ENCODE assay signal across 9 mouse cellular contexts in genomic region chr15:81803425-81803951, GRCm38 (mm10). TPM values are rescaled to one million over a fixed set of nuclear protein-coding genes. Genes with fewer than 3 reads are reported as not detected.
DNase-seq lines count a peak whose midpoint lies in the region; ATAC-seq lines count a peak whose summit lies in the region.
"Had no signal": no experiment of that assay in that cellular context is flagged by ENCODE, and none has a peak within 500 bp of the region (broad histone marks: within the 10 kb centered on the region; RNA-seq: fewer than 3 reads in every experiment).

No protein-coding gene starts in this region.

- H3K36me3 ChIP-seq in heart, embryonic 15.5 days: no peaks in the 10 kb centered on the region
- no peaks in the 10 kb centered on the region for H3K36me3 ChIP-seq in midbrain, embryonic 13.5 days
- H3K36me3 ChIP-seq in midbrain, embryonic 14.5 days (ENCODE audit: control insufficient read depth, insufficient read depth, low read length): no peaks in the 10 kb centered on the region
- H3K36me3 ChIP-seq in liver, embryonic 12.5 days: no peaks in the 10 kb centered on the region

- no peak for ATAC-seq in heart, embryonic 15.5 days (replicated peaks; ENCODE audit: insufficient number of reproducible peaks, insufficient read depth, low FRiP score, low read depth)
- ATAC-seq in midbrain, embryonic 13.5 days: no peak
- ATAC-seq in midbrain, embryonic 14.5 days (ENCODE audit: low FRiP score, low TSS enrichment): no peak
- ATAC-seq in liver, embryonic 12.5 days: peak; percentile 58
- ATAC-seq in monocyte, adult 5-6 weeks (replicated peaks; ENCODE audit: insufficient number of reproducible peaks, low FRiP score, low TSS enrichment, poor library complexity, severe bottlenecking): no peak

- peaks cover 50% of the 10 kb centered on the region for H3K4me1 ChIP-seq in heart, embryonic 15.5 days (replicated peaks)
- H3K4me1 ChIP-seq in midbrain, embryonic 13.5 days (replicated peaks): peaks cover 30% of the 10 kb centered on the region
- H3K4me1 ChIP-seq in midbrain, embryonic 14.5 days (ENCODE audit: control insufficient read depth, insufficient read depth, low read length): peaks cover 15% of the 10 kb centered on the region
- H3K4me1 ChIP-seq in liver, embryonic 12.5 days: peaks cover 51% of the 10 kb centered on the region

- DNase-seq in heart, adult 9 months (ENCODE audit: low spot score in 2 of 2): no peak
- DNase-seq in midbrain, embryonic 14.5 days: no peak
- DNase-seq in MN1 (ENCODE audit: low spot score): no peak
- DNase-seq in thymus, postnatal 14 days: no peak

- peak overlapping the region; percentile 45 for H3K4me3 ChIP-seq in heart, embryonic 15.5 days
- H3K4me3 ChIP-seq in midbrain, embryonic 13.5 days (replicated peaks): no peak overlapping the region
- no peak overlapping the region for H3K4me3 ChIP-seq in midbrain, embryonic 14.5 days (replicated peaks; ENCODE audit: low read depth, low read length)
- no peak overlapping the region for H3K4me3 ChIP-seq in liver, embryonic 12.5 days

- peak overlapping the region; percentile 38; the same call in 1 of the 2 replicates for H3K9ac ChIP-seq in heart, embryonic 15.5 days
- H3K9ac ChIP-seq in midbrain, embryonic 13.5 days (replicated peaks): no peak overlapping the region
- H3K9ac ChIP-seq in midbrain, embryonic 14.5 days (replicated peaks; ENCODE audit: low read length): no peak overlapping the region
- 0 out of 2 replicates have a peak overlapping the region, but pooled peaks have one; percentile 56 for H3K9ac ChIP-seq in liver, embryonic 12.5 days

- H3K27ac ChIP-seq in heart, embryonic 15.5 days: peak overlapping the region; percentile 81; the same call in 1 of the 2 replicates
- H3K27ac ChIP-seq in midbrain, embryonic 13.5 days: no peak overlapping the region
- no peak overlapping the region for H3K27ac ChIP-seq in midbrain, embryonic 14.5 days (replicated peaks; ENCODE audit: low read depth, low read length)
- no peak overlapping the region for H3K27ac ChIP-seq in liver, embryonic 12.5 days

- peak overlapping the region; percentile 73 for H3K4me2 ChIP-seq in heart, embryonic 15.5 days
- H3K4me2 ChIP-seq in midbrain, embryonic 13.5 days (replicated peaks): peak overlapping the region; percentile 52
- H3K4me2 ChIP-seq in midbrain, embryonic 14.5 days (ENCODE audit: low read length): no peak overlapping the region; the same call in 1 of the 2 replicates
- peak overlapping the region; percentile 74 for H3K4me2 ChIP-seq in liver, embryonic 12.5 days

- H3K27me3 ChIP-seq in heart, embryonic 15.5 days: no peaks in the 10 kb centered on the region
- H3K27me3 ChIP-seq in midbrain, embryonic 13.5 days: peaks cover 3% of the 10 kb centered on the region; the same call in 1 of the 2 replicates
- no peaks in the 10 kb centered on the region for H3K27me3 ChIP-seq in midbrain, embryonic 14.5 days (ENCODE audit: control insufficient read depth, insufficient read depth, low read length)
- H3K27me3 ChIP-seq in liver, embryonic 12.5 days (replicated peaks): no peaks in the 10 kb centered on the region

- H3K9me3 ChIP-seq in heart, embryonic 15.5 days (replicated peaks): no peaks in the 10 kb centered on the region
- no peaks in the 10 kb centered on the region for H3K9me3 ChIP-seq in midbrain, embryonic 13.5 days
- H3K9me3 ChIP-seq in midbrain, embryonic 14.5 days (ENCODE audit: control insufficient read depth, low read length): no peaks in the 10 kb centered on the region
- H3K9me3 ChIP-seq in liver, embryonic 12.5 days (replicated peaks): no peaks in the 10 kb centered on the region
- H3K9me3 ChIP-seq: megakaryocyte, embryonic 14.5 days had no signal

- WGBS in heart, embryonic 15.5 days: 43% methylated on average over 4 of the region's 4 CpGs
- 60% methylated on average over 4 of the region's 4 CpGs for WGBS in midbrain, embryonic 13.5 days
- WGBS in midbrain, embryonic 14.5 days: 63% methylated on average over 4 of the region's 4 CpGs
- 27% methylated on average over 4 of the region's 4 CpGs for WGBS in liver, embryonic 12.5 days (ENCODE audit: insufficient replicate concordance)

RNA-seq across cellular contexts. Expression of gene Tef, which starts 1.3 kb away (rescaled TPM):
- polyA plus RNA-seq in heart, embryonic 15.5 days (2015; fragmentation: Nextera tagmentation; extraction: Ambion mirVana): 22.9 and 25.9 TPM in 2 replicates
- 21.5 and 23.3 TPM in 2 replicates for polyA plus RNA-seq in midbrain, embryonic 13.5 days (2015; fragmentation: Nextera tagmentation; extraction: Ambion mirVana)
- polyA plus RNA-seq in midbrain, embryonic 14.5 days (2014; fragmentation: Nextera tagmentation; extraction: Ambion mirVana): 12.9 and 19.6 TPM in 2 replicates
- polyA plus RNA-seq in liver, embryonic 12.5 days (2016; fragmentation: Nextera tagmentation; extraction: Ambion mirVana): 8.4 and 9.5 TPM in 2 replicates
- 44.4 to 60.3 TPM (median 52.9 TPM) in 3 replicates for total RNA-seq in monocyte, adult 5-6 weeks (2017)

RNA-seq across cellular contexts. Expression of gene Tob2, which starts 55.1 kb away (rescaled TPM):
- polyA plus RNA-seq in heart, embryonic 15.5 days (2015; fragmentation: Nextera tagmentation; extraction: Ambion mirVana): 15.8 and 17.6 TPM in 2 replicates
- 16.2 and 17.7 TPM in 2 replicates for polyA plus RNA-seq in midbrain, embryonic 13.5 days (2015; fragmentation: Nextera tagmentation; extraction: Ambion mirVana)
- polyA plus RNA-seq in midbrain, embryonic 14.5 days (2014; fragmentation: Nextera tagmentation; extraction: Ambion mirVana): 11.7 and 14.4 TPM in 2 replicates
- 12.8 and 14.5 TPM in 2 replicates for polyA plus RNA-seq in liver, embryonic 12.5 days (2016; fragmentation: Nextera tagmentation; extraction: Ambion mirVana)
- total RNA-seq in monocyte, adult 5-6 weeks (2017): 27.1 to 48.1 TPM (median 29.4 TPM) in 3 replicates

RNA-seq across cellular contexts. Expression of gene Rangap1, which starts 58.2 kb away (rescaled TPM):
- polyA plus RNA-seq in heart, embryonic 15.5 days (2015; fragmentation: Nextera tagmentation; extraction: Ambion mirVana): 66.4 and 81.4 TPM in 2 replicates
- 140 and 145 TPM in 2 replicates for polyA plus RNA-seq in midbrain, embryonic 13.5 days (2015; fragmentation: Nextera tagmentation; extraction: Ambion mirVana)
- 118 and 119 TPM in 2 replicates for polyA plus RNA-seq in midbrain, embryonic 14.5 days (2014; fragmentation: Nextera tagmentation; extraction: Ambion mirVana)
- 113 and 121 TPM in 2 replicates for polyA plus RNA-seq in liver, embryonic 12.5 days (2016; fragmentation: Nextera tagmentation; extraction: Ambion mirVana)
- total RNA-seq in monocyte, adult 5-6 weeks (2017): 37.6 to 62.3 TPM (median 38.3 TPM) in 3 replicates

RNA-seq across cellular contexts. Expression of gene Zc3h7b, which starts 58.6 kb away (rescaled TPM):
- polyA plus RNA-seq in heart, embryonic 15.5 days (2015; fragmentation: Nextera tagmentation; extraction: Ambion mirVana): 18.2 and 22.8 TPM in 2 replicates
- polyA plus RNA-seq in midbrain, embryonic 13.5 days (2015; fragmentation: Nextera tagmentation; extraction: Ambion mirVana): 41.6 and 48.4 TPM in 2 replicates
- polyA plus RNA-seq in midbrain, embryonic 14.5 days (2014; fragmentation: Nextera tagmentation; extraction: Ambion mirVana): 61.2 and 63.8 TPM in 2 replicates
- polyA plus RNA-seq in liver, embryonic 12.5 days (2016; fragmentation: Nextera tagmentation; extraction: Ambion mirVana): 9.8 and 10.0 TPM in 2 replicates
- 6.6 to 14.2 TPM (median 7.1 TPM) in 3 replicates for total RNA-seq in monocyte, adult 5-6 weeks (2017)

Comparison
In these comparisons a context has a peak if more than half of its experiments do, and no peak if none do; other contexts are left out.
1. H3K9ac ChIP-seq: peak in heart, embryonic 15.5 days (single experiment) and liver, embryonic 12.5 days (single experiment); none in midbrain, embryonic 13.5 days (single experiment) and midbrain, embryonic 14.5 days (single experiment).